ENCODE assay signal across 1 mouse cellular context in genomic region chr11:23701831-23702230, GRCm38 (mm10).
TF ChIP-seq lines count a peak whose summit lies in the region.

No protein-coding gene starts in this region.

TF ChIP-seq in CH12.LX, 34 proteins besides CTCF, POLR2A, EP300 and RAD21 (continued from another document):
- TF ChIP-seq SIN3A (IDR thresholded peaks at IDR 0.05; ENCODE audit: low read length) (no peak), MAZ (IDR thresholded peaks at IDR 0.05; ENCODE audit: low read depth, low read length) (no peak), MXI1 (IDR thresholded peaks at IDR 0.05; ENCODE audit: low read depth, low read length) (no peak), ZMIZ1 (IDR thresholded peaks at IDR 0.05; ENCODE audit: low read depth, low read length) (no peak)
